Mouse (Mus musculus): ENCODE measurements around the gene Slc2a3. TPM values are rescaled to one million over a fixed set of nuclear protein-coding genes. Genes with fewer than 3 reads are reported as not detected.
A peak's percentile ranks its signal among the peaks of the same experiment; 100 is the strongest.

Gene Slc2a3
- polyA plus RNA-seq, 1 experiment from 2014 or later, result 40.1 TPM

GRCm38 (mm10) chr6:122811280-122811652, 9.8 kb upstream of the Slc2a3 start:
- DNase-seq (ENCODE audit: low spot score) (peak; percentile 82), ATAC-seq (ENCODE audit: low FRiP score) (peak; percentile 92)
- WGBS, result under 1% methylated on average over 37 of the region's 38 CpGs

GRCm38 (mm10) chr6:122810615-122811279, 9.3 kb upstream of the Slc2a3 start:
- peak; percentile 99 for ATAC-seq (ENCODE audit: low FRiP score)
- peak; percentile 95 for DNase-seq (ENCODE audit: low spot score)

More at GRCm38 (mm10) chr6:122811280-122811652, 9.8 kb upstream of the Slc2a3 start:
- no peaks in the 10 kb centered on the region for H3K36me3 ChIP-seq (replicated peaks; ENCODE audit: control insufficient read depth, insufficient read depth)
- peaks cover 12% of the 10 kb centered on the region for H3K4me1 ChIP-seq (replicated peaks; ENCODE audit: control insufficient read depth, insufficient read depth, low read length)
- peak overlapping the region; percentile 60 for H3K4me2 ChIP-seq (replicated peaks)
- peak overlapping the region; percentile 49 for H3K4me3 ChIP-seq (replicated peaks; ENCODE audit: low read length)
- no peaks in the 10 kb centered on the region for H3K9me3 ChIP-seq (ENCODE audit: control insufficient read depth, low read length)
- no peaks in the 10 kb centered on the region for H3K27me3 ChIP-seq (ENCODE audit: control insufficient read depth, insufficient read depth, low read length)
- H3K9ac ChIP-seq, result peak overlapping the region; percentile 55
- peak overlapping the region; percentile 90 for H3K27ac ChIP-seq

DNA sequence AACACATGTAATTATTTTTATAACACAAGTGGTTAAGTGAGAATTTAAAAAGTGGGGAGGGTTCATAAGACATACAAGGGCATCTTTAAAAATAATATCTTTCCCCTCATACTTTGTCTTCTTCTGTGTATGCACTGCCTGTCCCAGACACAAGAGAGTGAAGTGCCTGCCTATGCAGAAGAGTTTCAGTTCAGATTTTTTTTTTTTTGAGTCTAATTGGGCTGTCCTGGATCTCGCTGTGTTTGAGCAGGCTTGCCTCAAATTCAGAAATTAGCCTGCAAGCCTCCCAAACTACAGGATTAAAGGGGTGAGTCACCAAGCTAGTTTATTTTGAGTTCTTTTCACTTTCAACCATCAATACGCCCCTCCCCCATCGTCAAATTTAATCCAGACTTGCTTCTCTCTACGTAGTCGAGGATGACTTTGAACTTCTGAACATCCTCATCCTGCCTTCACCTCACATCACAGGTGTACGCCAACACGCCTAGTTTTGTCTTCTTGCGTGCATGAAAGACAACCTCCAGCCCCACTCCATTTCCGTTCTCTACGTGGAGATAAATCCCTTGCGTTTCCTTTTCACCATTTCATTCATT, 8.7 kb upstream of the Slc2a3 start:
- ATAC-seq (ENCODE audit: low FRiP score), result peak; percentile 0; the same call in 1 of the 2 replicates
- Histone ChIP-seq H3K4me3 (replicated peaks; ENCODE audit: low read length) (peak overlapping the region; percentile 49), H3K9me3 (ENCODE audit: control insufficient read depth, low read length) (no peaks in the 10 kb centered on the region), H3K4me1 (replicated peaks; ENCODE audit: control insufficient read depth, insufficient read depth, low read length) (peaks cover 12% of the 10 kb centered on the region), H3K36me3 (replicated peaks; ENCODE audit: control insufficient read depth, insufficient read depth) (no peaks in the 10 kb centered on the region), H3K4me2 (replicated peaks) (peak overlapping the region; percentile 60), H3K27ac (peak overlapping the region; percentile 90), H3K9ac (peak overlapping the region; percentile 47), H3K27me3 (ENCODE audit: control insufficient read depth, insufficient read depth, low read length) (no peaks in the 10 kb centered on the region)
- WGBS, result 1% methylated on average over 11 of the region's 11 CpGs
- DNase-seq (ENCODE audit: low spot score), result no peak

More at GRCm38 (mm10) chr6:122810615-122811279, 9.3 kb upstream of the Slc2a3 start:
- Histone ChIP-seq H3K4me2 (replicated peaks) (peak overlapping the region; percentile 60), H3K4me3 (replicated peaks; ENCODE audit: low read length) (peak overlapping the region; percentile 49), H3K36me3 (replicated peaks; ENCODE audit: control insufficient read depth, insufficient read depth) (no peaks in the 10 kb centered on the region), H3K9me3 (ENCODE audit: control insufficient read depth, low read length) (no peaks in the 10 kb centered on the region), H3K9ac (peak overlapping the region; percentile 55), H3K4me1 (replicated peaks; ENCODE audit: control insufficient read depth, insufficient read depth, low read length) (peaks cover 12% of the 10 kb centered on the region), H3K27ac (peak overlapping the region; percentile 90), H3K27me3 (ENCODE audit: control insufficient read depth, insufficient read depth, low read length) (no peaks in the 10 kb centered on the region)
- under 1% methylated on average over 30 of the region's 30 CpGs for WGBS

DNA sequence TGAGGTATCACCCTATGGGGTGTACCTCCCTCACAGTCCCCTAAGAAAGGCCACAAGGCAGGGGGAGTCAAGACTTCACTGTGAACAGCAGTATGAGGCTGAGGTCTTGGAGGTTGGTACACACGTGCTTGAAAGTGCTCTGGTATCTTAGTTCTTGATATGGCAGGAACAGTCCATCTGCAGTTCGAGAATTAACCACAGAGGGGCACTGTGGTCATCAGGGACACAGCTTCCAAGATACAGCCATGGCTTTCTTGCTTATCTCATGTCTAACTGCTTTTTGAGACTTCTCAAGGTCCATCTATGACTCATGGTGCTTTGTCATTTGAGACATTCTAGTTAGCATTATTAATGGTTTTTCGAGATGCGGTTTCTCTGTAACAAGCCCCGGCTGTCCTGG, 3.0 kb upstream of the Slc2a3 start:
- H3K36me3 ChIP-seq (replicated peaks; ENCODE audit: control insufficient read depth, insufficient read depth), result no peaks in the 10 kb centered on the region
- H3K9me3 ChIP-seq (ENCODE audit: control insufficient read depth, low read length), result no peaks in the 10 kb centered on the region
- DNase-seq (ENCODE audit: low spot score) (peak; percentile 75), ATAC-seq (ENCODE audit: low FRiP score) (no peak)
- H3K9ac ChIP-seq, result no peak overlapping the region
- 29% methylated on average over 5 of the region's 5 CpGs for WGBS
- H3K27ac ChIP-seq, result no peak overlapping the region
- H3K4me3 ChIP-seq (replicated peaks; ENCODE audit: low read length), result no peak overlapping the region
- H3K4me2 ChIP-seq (replicated peaks), result no peak overlapping the region
- peaks cover 11% of the 10 kb centered on the region; the same call in 1 of the 2 replicates for H3K4me1 ChIP-seq (replicated peaks; ENCODE audit: control insufficient read depth, insufficient read depth, low read length)
- H3K27me3 ChIP-seq (ENCODE audit: control insufficient read depth, insufficient read depth, low read length), result peaks cover 17% of the 10 kb centered on the region

DNA sequence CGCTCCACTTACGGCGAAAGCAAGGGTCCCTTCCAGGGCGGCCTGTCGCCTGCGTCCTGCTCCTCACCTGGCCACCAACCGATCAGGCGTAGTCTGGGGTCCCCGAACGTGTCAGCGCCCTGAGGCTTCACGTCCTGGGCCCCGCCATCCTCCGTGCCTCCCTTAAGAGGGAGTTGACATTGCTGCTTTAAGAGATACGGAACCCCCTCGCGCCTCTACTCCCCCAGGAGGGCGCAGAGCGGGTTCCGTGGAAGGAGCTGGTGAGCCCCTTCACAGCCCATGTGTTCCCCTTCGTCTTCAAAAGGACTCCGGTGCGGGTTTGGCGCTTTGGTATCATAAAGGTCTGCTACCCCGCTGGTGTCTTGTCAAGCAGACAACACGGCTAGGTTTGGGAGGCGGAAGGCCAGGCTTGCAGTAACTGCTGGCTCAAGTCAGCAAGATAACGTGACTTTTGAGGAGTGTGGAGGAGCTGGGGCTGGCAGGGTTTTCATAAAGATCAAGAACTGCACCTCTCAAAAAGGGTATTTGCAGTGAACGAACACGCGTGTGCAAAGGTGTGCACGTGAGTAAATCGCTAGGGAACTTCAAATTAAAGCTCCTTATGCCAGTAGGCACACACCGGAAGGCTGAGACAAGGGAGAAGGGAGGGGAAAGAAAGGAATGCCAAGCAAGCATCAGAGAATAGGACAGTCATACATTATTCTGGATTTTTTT, 518 bp upstream of the Slc2a3 start:
- peak overlapping the region; percentile 52 for H3K4me3 ChIP-seq (replicated peaks; ENCODE audit: low read length)
- peaks cover 11% of the 10 kb centered on the region; the same call in 1 of the 2 replicates for H3K4me1 ChIP-seq (replicated peaks; ENCODE audit: control insufficient read depth, insufficient read depth, low read length)
- peak; percentile 78 for ATAC-seq (ENCODE audit: low FRiP score)
- no peaks in the 10 kb centered on the region for H3K9me3 ChIP-seq (ENCODE audit: control insufficient read depth, low read length)
- peaks cover 17% of the 10 kb centered on the region for H3K27me3 ChIP-seq (ENCODE audit: control insufficient read depth, insufficient read depth, low read length)
- DNase-seq (ENCODE audit: low spot score), result peak; percentile 63
- no peaks in the 10 kb centered on the region for H3K36me3 ChIP-seq (replicated peaks; ENCODE audit: control insufficient read depth, insufficient read depth)
- 2% methylated on average over 34 of the region's 34 CpGs for WGBS
- peak overlapping the region; percentile 51 for H3K27ac ChIP-seq
- H3K9ac ChIP-seq, result peak overlapping the region; percentile 78
- H3K4me2 ChIP-seq (replicated peaks), result peak overlapping the region; percentile 79

GRCm38 (mm10) chr6:122800640-122801300, 670 bp downstream of the Slc2a3 start:
- H3K4me2 ChIP-seq (replicated peaks), result peak overlapping the region; percentile 79
- DNase-seq (ENCODE audit: low spot score), result no peak
- peak overlapping the region; percentile 52 for H3K4me3 ChIP-seq (replicated peaks; ENCODE audit: low read length)
- peaks cover 17% of the 10 kb centered on the region for H3K27me3 ChIP-seq (ENCODE audit: control insufficient read depth, insufficient read depth, low read length)
- peaks cover 11% of the 10 kb centered on the region; the same call in 1 of the 2 replicates for H3K4me1 ChIP-seq (replicated peaks; ENCODE audit: control insufficient read depth, insufficient read depth, low read length)
- peak overlapping the region; percentile 78 for H3K9ac ChIP-seq
- H3K27ac ChIP-seq, result 0 out of 2 replicates have a peak overlapping the region, but pooled peaks have one; percentile 51
- ATAC-seq (ENCODE audit: low FRiP score), result no peak
- WGBS, result 42% methylated on average over 10 of the region's 10 CpGs
- no peaks in the 10 kb centered on the region for H3K9me3 ChIP-seq (ENCODE audit: control insufficient read depth, low read length)
- H3K36me3 ChIP-seq (replicated peaks; ENCODE audit: control insufficient read depth, insufficient read depth), result no peaks in the 10 kb centered on the region

- H3K4me3 ChIP-seq (replicated peaks; ENCODE audit: low read length), result no peak overlapping the region
- no peaks in the 10 kb centered on the region for H3K4me1 ChIP-seq (replicated peaks; ENCODE audit: control insufficient read depth, insufficient read depth, low read length)
- DNase-seq (ENCODE audit: low spot score) (no peak), ATAC-seq (ENCODE audit: low FRiP score) (no peak)
- WGBS, result 75% methylated on average over 8 of the region's 8 CpGs
- H3K27ac ChIP-seq, result no peak overlapping the region
- H3K36me3 ChIP-seq (replicated peaks; ENCODE audit: control insufficient read depth, insufficient read depth), result no peaks in the 10 kb centered on the region
- H3K27me3 ChIP-seq (ENCODE audit: control insufficient read depth, insufficient read depth, low read length), result peaks cover 5% of the 10 kb centered on the region; the same call in 1 of the 2 replicates
- no peak overlapping the region for H3K9ac ChIP-seq
- H3K9me3 ChIP-seq (ENCODE audit: control insufficient read depth, low read length), result no peaks in the 10 kb centered on the region
- H3K4me2 ChIP-seq (replicated peaks), result no peak overlapping the region
Measured at GRCm38 (mm10) chr6:122795254-122795935, 6.0 kb downstream of the Slc2a3 start.

- no peaks in the 10 kb centered on the region for H3K36me3 ChIP-seq (replicated peaks; ENCODE audit: control insufficient read depth, insufficient read depth)
- WGBS, result 32% methylated on average over 5 of the region's 5 CpGs
- no peak overlapping the region for H3K27ac ChIP-seq
Measured at GRCm38 (mm10) chr6:122786275-122786674, 15.2 kb downstream of the Slc2a3 start.

More at GRCm38 (mm10) chr6:122786275-122786674, 15.2 kb downstream of the Slc2a3 start:
- Histone ChIP-seq H3K4me2 (replicated peaks) (no peak overlapping the region), H3K9ac (no peak overlapping the region), H3K27me3 (ENCODE audit: control insufficient read depth, insufficient read depth, low read length) (no peaks in the 10 kb centered on the region), H3K4me1 (replicated peaks; ENCODE audit: control insufficient read depth, insufficient read depth, low read length) (no peaks in the 10 kb centered on the region), H3K9me3 (ENCODE audit: control insufficient read depth, low read length) (no peaks in the 10 kb centered on the region), H3K4me3 (replicated peaks; ENCODE audit: low read length) (no peak overlapping the region)
- DNase-seq (ENCODE audit: low spot score), result peak; percentile 87
- peak; percentile 60 for ATAC-seq (ENCODE audit: low FRiP score)

All from hindbrain, embryonic 14.5 days (tissue).